Mouse (Mus musculus) brain, embryonic 14.5 days (tissue): Measurements from ENCODE around the gene Ap4e1.

ENCODE experiments used
- CTCF ChIP-seq: fragments of 200-500 bp; IDR thresholded peaks from 2 replicates; pipeline ENCODE4 v1.5.1; 2012; ENCODE audit warnings: inconsistent platforms, mild to moderate bottlenecking, moderate library complexity, borderline replicate concordance; ENCODE audit not compliant: insufficient read depth, insufficient read length; ENCODE audit errors: extremely low read depth
- POLR2A ChIP-seq: fragments of 200-500 bp; IDR thresholded peaks from 2 replicates; pipeline ENCODE4 v1.6.1; 2012; ENCODE audit warnings: mild to moderate bottlenecking, inconsistent platforms, borderline replicate concordance; ENCODE audit not compliant: poor library complexity, insufficient read depth, insufficient read length, severe bottlenecking; ENCODE audit errors: extremely low read depth

DNA sequence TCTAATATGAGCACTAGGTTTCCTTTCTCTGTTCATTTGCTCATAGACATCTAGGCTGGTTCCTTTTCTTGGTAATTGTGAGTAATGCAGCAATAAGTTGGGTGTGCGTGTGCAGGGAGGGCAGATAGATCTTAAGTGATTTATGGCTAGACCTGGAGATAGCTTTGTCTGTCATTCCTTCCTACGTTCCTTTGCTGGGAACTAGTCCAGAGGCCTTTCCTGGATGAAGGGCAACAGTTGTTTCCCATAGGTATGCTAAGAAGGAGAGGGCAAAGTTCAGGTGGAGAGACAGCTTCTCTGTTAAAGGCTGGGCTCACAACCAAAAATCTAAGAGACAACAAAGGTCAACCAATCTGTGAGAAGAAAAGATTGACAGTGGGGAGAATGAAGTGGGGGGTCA, 46.8 kb upstream of the Ap4e1 start:
- TF ChIP-seq POLR2A (no peak), CTCF (no peak)
